Mouse (Mus musculus): ENCODE results near the gene Spaca6. TPM values are rescaled to one million over a fixed set of nuclear protein-coding genes. Genes with fewer than 3 reads are reported as not detected.
"Not testable (repeated sequence)": the region's sequence is repeated elsewhere in the genome, so short reads cannot be mapped to it uniquely, and the experiment has no call there.

Gene Spaca6
- total RNA-seq, 2 experiments from 2014 or later: 89.5 to 99.7 TPM

DNA sequence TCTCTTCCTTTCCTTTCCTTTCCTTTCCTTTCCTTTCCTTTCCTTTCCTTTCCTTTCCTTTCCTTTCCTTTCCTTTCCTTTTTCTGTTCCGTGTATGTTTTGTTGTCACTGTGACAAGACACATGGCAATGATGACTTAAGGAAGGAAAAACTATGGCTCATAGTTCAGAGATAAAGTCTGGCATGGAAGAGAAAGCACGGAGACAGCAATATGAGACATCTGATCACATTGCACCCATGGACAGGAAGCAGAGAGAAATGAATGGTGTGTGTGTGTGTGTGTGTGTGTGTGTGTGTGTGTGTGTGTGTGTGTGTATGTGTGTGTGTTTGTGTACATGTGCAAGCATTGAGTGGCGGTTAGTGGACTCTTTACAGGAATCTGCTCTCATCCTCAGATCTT, 17.6 kb downstream of the Spaca6 start:
- not testable (repeated sequence) for DNase-seq

DNA sequence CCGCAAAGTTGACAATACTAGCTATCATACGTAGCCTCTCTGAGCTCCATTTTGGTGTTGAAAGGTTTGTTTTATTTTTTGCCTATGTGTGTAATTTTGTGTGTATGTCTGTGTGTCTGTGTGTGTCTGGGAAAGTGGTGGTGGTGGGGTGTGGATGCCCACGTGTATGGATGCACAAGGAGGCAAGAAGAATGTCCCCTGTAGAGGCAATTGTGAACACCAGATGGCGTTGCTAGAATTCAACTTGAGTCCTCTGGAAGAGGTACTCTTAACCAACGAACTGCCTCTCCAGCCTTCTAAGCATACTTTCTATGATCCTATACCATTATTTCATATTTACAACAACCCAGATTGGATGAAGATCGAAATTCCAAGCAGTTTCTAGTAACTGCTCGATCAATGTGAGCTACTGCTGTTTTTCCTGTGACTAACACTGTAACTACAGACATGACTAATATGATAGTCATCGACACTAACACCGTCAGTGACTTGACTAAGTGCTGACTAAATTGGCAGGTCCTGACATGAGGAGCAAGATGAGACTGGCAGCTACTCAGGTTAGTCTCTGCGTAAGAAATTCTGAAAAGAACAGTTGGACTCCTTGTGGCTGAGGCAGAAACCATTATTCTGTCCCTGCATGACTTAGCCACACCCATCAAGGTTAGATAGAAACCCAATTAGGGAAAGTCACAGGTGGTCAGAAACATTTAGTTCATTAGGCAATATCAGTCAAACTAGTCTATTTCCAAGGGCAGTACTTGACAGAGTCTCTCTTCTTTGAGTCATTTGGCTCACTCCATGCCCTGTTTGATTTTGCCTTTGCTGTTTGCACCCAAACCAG, 18.4 kb downstream of the Spaca6 start:
- DNase-seq: no peak

GRCm38 (mm10) chr17:17848988-17849387, 22.0 kb downstream of the Spaca6 start:
- no peak for DNase-seq

- DNase-seq: no peak
These were observed 23.2 kb downstream of the Spaca6 start for GRCm38 (mm10) chr17:17849906-17850712.

- no peak for DNase-seq
These were observed 28.3 kb downstream of the Spaca6 start, which contains the start of gene Has1 for GRCm38 (mm10) chr17:17855064-17855838. Gene Has1, minus strand, starts transcription at chr17:17855205.

- DNase-seq: no peak
These were observed 29.7 kb downstream of the Spaca6 start for GRCm38 (mm10) chr17:17856612-17857011.

- DNase-seq: no peak
These were observed 30.5 kb downstream of the Spaca6 start for GRCm38 (mm10) chr17:17857446-17857845.

DNA sequence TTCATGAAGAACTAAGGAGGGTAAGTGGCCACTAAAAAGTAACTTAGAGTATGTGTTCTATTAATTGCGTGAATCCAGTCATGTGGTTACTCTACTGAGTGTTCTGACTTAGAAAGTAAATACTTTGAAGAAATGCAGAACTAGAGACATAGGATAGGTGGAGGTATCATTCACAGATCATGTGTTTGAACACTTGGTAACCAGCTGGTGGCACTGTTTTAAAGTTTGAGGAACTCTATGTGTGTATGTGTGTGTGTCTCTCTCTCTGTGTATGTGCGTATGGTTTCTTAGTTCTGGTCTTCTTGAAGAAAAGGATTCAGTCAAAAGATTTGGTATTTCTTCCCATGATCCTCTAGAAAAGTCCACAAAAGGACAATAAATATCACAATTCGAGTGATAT, 33.2 kb downstream of the Spaca6 start:
- DNase-seq: no peak

DNA sequence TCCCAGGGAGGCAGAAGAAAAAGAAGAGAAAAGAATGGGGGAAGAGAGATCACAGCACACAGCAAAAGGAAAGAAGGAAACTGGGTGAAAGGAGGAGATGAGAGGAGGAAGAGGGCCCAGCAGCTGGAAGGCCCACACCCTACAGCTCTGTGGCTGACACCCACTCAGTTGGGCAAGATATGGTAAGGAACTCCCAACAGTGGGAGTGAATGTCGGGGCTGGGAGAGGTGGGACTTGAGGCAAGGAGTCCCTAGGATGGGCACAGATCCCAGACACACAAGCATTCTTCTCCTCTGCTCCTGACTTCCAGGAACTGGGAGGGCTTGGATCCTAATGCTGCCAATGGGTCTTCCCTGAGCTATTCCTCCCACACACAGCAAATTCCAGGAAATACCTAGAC, 35.4 kb downstream of the Spaca6 start:
- no peak for DNase-seq

- no peak for DNase-seq
These were observed 38.2 kb downstream of the Spaca6 start for GRCm38 (mm10) chr17:17865168-17865567.

GRCm38 (mm10) chr17:17866801-17867469, 40.0 kb downstream of the Spaca6 start:
- peak in 1 of 2 experiments; percentile 8 for DNase-seq

DNA sequence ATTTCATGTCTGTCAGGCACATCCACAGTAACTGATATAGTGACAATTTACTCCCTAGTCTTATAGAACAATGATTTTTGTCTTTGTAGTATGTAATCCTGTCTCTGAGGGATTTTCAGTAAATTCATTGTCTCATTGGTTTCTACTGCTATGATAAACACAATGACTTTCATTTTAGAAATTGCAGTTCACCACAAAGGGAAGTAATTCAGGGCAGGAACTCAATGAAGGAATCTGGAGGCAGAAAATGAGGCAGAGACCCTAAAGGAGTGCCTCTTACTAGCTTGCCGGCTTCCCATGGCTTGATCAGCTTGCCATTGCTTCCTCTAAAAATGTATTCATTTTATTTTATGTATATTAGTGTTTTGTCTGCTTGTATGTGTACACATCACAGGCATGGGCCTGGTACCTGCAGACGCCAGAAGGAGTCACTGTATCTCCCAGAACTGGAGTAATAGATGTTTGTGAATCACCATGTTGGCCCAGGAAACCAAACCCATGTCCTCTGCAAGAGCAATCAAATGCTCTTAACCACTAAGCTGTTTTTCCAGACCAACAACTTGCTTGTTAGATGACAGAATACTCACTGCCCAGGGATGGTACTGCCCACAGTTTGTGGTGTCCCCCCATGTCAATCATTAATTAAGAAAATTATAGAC, 44.1 kb downstream of the Spaca6 start:
- DNase-seq: no peak

DNA sequence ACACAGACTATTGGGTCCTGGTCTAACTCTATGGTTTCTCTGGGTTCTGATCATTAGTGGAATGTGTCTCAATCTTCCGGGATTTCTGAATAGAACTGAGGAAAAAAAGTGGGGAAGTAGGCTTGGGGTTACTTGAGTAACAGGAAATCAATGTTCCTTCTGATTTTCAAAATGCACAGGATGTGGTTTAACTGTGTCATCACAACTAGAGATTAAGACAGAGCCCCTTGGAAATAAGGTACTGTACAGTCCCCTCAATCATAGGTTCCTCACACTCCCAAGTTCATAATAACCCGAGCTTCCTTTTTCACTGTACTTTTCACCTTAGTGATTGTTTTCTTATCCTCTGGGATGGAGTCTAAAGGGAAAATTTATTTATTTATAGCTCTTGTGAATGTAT, 44.7 kb downstream of the Spaca6 start:
- DNase-seq: no peak

GRCm38 (mm10) chr17:17879347-17879746, 52.4 kb downstream of the Spaca6 start:
- DNase-seq: no peak

DNA sequence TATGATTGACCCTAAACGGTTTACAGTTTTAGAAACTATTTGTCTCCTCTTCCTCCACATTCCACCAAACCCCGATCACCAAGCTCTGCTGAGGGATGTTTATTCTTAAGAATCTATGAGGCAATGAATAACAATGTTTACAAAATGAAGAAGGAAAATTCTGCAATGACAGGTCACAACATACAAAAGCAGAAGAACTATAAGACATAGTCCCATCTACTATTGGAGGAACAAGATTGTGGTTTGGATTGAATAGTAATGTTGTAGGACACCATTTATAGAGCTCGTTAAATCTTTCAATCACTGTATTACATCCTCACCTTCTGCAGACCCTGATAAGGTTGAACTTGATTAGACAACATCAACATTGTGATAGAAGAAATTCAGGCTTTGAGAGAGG, 55.7 kb downstream of the Spaca6 start:
- no peak for DNase-seq

- no peak for DNase-seq
These were observed 56.9 kb downstream of the Spaca6 start, which contains the start of gene Fpr1 for GRCm38 (mm10) chr17:17883840-17884239. Gene Fpr1, minus strand, starts transcription at chr17:17883940.

DNA sequence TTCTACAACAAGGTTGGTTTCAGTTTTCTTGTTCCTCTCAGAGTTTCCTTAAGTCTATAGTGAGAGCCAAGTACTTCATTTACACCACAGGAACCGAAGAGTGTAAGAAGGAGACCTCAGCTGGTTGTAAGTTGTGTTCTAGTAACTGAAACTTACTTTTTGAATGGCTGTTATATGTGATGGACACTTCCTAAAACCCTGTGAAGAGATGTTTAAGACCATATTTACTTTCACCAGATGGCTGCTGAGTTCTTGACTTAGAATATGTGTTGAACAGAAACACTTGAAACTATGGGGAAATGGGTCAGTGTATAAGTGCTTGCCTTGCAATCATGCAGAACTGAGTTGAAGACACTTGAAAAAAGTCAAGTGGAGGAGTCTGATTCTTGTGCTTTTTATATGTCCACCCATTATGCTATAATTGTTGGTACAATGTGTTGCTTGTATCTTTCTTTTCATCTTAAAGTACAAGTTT, 60.9 kb downstream of the Spaca6 start, which contains the start of the genes Fpr2 and Fpr3:
Gene Fpr2, plus strand, starts transcription at position 51 of the 475 bp plus-strand sequence.
Gene Fpr3, plus strand, starts transcription at position 79 of the 475 bp plus-strand sequence.
- DNase-seq: no peak

GRCm38 (mm10) chr17:17889732-17890425, 62.9 kb downstream of the Spaca6 start:
- DNase-seq: no peak
